8 mouse cellular contexts compared by ENCODE assay signal in genomic region chr6:47781091-47781968, GRCm38 (mm10). TPM values are rescaled to one million over a fixed set of nuclear protein-coding genes. Genes with fewer than 3 reads are reported as not detected.
A peak's percentile ranks its signal among the peaks of the same experiment; 100 is the strongest.
DNase-seq lines count a peak whose midpoint lies in the region; ATAC-seq and TF ChIP-seq lines count a peak whose summit lies in the region.

No protein-coding gene starts in this region.

- peak; percentile 36; the same call in 1 of the 2 replicates for ATAC-seq in common myeloid progenitor, adult 5-6 weeks (replicated peaks; ENCODE audit: low read depth, poor library complexity, severe bottlenecking)
- peak; percentile 72; the same call in 1 of the 2 replicates for ATAC-seq in lung, embryonic 15.5 days (ENCODE audit: borderline replicate concordance, extremely low read depth, low FRiP score, low TSS enrichment)

- DNase-seq in B cell, adult 2 months, result peak; percentile 69
- no peak for DNase-seq in ES-E14 (ENCODE audit: low read depth, low spot score)
- DNase-seq in heart, adult 9 months (ENCODE audit: low spot score in 2 of 2), result peak; percentile 55 to 74
- DNase-seq in kidney, adult 9 months, result peak; percentile 87
- no peak for DNase-seq in urinary bladder, postnatal 25 days (ENCODE audit: low spot score)

- TF ChIP-seq POLR2A in olfactory bulb, adult 2 months (IDR thresholded peaks at IDR 0.05; ENCODE audit: insufficient read depth, low read depth, low read length), result no peak

- no peaks in the 10 kb centered on the region for H3K27me3 ChIP-seq in lung, embryonic 15.5 days

- H3K9me3 ChIP-seq in ES-E14 (ENCODE audit: control insufficient read depth, insufficient read depth, low read depth, low read length), result no peaks in the 10 kb centered on the region
- no peaks in the 10 kb centered on the region for H3K9me3 ChIP-seq in lung, embryonic 15.5 days

- H3K27ac ChIP-seq in ES-E14 (ENCODE audit: insufficient read depth, low read depth, low read length, poor library complexity, severe bottlenecking), result no peak overlapping the region
- H3K27ac ChIP-seq in lung, embryonic 15.5 days, result peak overlapping the region; percentile 53
- peak overlapping the region; percentile 57 for H3K27ac ChIP-seq in olfactory bulb, adult 2 months (ENCODE audit: insufficient read depth, low read depth, low read length)

- no peaks in the 10 kb centered on the region for H3K36me3 ChIP-seq in ES-E14 (ENCODE audit: control insufficient read depth, insufficient read depth, low read length, poor library complexity, severe bottlenecking)
- no peaks in the 10 kb centered on the region for H3K36me3 ChIP-seq in lung, embryonic 15.5 days

- under 1% methylated on average over 21 of the region's 21 CpGs for WGBS in lung, embryonic 15.5 days
- WGBS in olfactory bulb, adult 2 months, result under 1% methylated on average over 21 of the region's 21 CpGs

- peak overlapping the region; percentile 52 for H3K4me2 ChIP-seq in lung, embryonic 15.5 days

- H3K4me1 ChIP-seq in ES-E14 (ENCODE audit: control insufficient read depth in 2 of 2, insufficient read depth in 2 of 2, low read length in 2 of 2, poor library complexity in 1 of 2), result no peaks in the 10 kb centered on the region; a peak in 1 of 4 replicates
- peaks cover 8% of the 10 kb centered on the region for H3K4me1 ChIP-seq in lung, embryonic 15.5 days
- no peaks in the 10 kb centered on the region for H3K4me1 ChIP-seq in olfactory bulb, adult 2 months (ENCODE audit: control insufficient read depth, insufficient read depth, low read length)

- in situ Hi-C loops in ES-E14 (cut with MboI; ENCODE audit: low sequenced_read_pairs in 2 of 2, unreplicated experiment in 2 of 2), result no loop called here

- no peak for TF ChIP-seq CTCF in olfactory bulb, adult 2 months (IDR thresholded peaks at IDR 0.05; ENCODE audit: insufficient read depth, low read depth, low read length)

- peak overlapping the region; percentile 67 to 85 for H3K4me3 ChIP-seq in ES-E14 (ENCODE audit: insufficient read depth in 1 of 2, low read depth in 1 of 2, low read length in 2 of 2, poor library complexity in 1 of 2, severe bottlenecking in 1 of 2)
- H3K4me3 ChIP-seq in lung, embryonic 15.5 days, result peak overlapping the region; percentile 55
- 0 out of 2 replicates have a peak overlapping the region, but pooled peaks have one; percentile 13 for H3K4me3 ChIP-seq in olfactory bulb, adult 2 months (ENCODE audit: insufficient read depth, low read depth, low read length)

- H3K9ac ChIP-seq in ES-E14 (ENCODE audit: insufficient read depth, low read depth, low read length, poor library complexity, severe bottlenecking), result peak overlapping the region; percentile 30; the same call in 1 of the 2 replicates
- peak overlapping the region; percentile 32 for H3K9ac ChIP-seq in lung, embryonic 15.5 days

TF ChIP-seq in ES-E14, 5 proteins besides CTCF, POLR2A, EP300 and RAD21:
- TF ChIP-seq CHD2 (IDR thresholded peaks at IDR 0.05; ENCODE audit: low read depth, low read length) (no peak), HCFC1 (IDR thresholded peaks at IDR 0.05; ENCODE audit: borderline replicate concordance, insufficient read depth, low read length) (0 out of 2 replicates have a peak, but pooled peaks have one; percentile 25), ZC3H11A (IDR thresholded peaks at IDR 0.05; ENCODE audit: borderline replicate concordance, low read depth, low read length) (no peak), MAFK (IDR thresholded peaks at IDR 0.05; ENCODE audit: insufficient read depth, low read depth, low read length) (peak; percentile 69), ZNF384 (IDR thresholded peaks at IDR 0.05; ENCODE audit: low read depth, low read length) (no peak)

RNA-seq across cellular contexts. Expression of gene Pdia4, which starts 31.9 kb away (rescaled TPM):
- 429 and 516 TPM in 2 replicates for total RNA-seq in ES-E14 (2012; rRNA removed)
- total RNA-seq in common myeloid progenitor, adult 5-6 weeks (2017), result 206 and 214 TPM in 2 replicates
- polyA plus RNA-seq in lung, embryonic 15.5 days (2015; fragmentation: Nextera tagmentation; extraction: Ambion mirVana), result 355 and 366 TPM in 2 replicates
- polyA plus RNA-seq in olfactory bulb, adult 2 months (2012; ENCODE audit: insufficient read depth, insufficient read length, low replicate concordance, missing spikeins), result not detected in 2 replicates

RNA-seq across cellular contexts. Expression of gene Zfp786, which starts 49.3 kb away (rescaled TPM):
- 2.0 and 2.2 TPM in 2 replicates for total RNA-seq in ES-E14 (2012; rRNA removed)
- total RNA-seq in common myeloid progenitor, adult 5-6 weeks (2017), result 2.2 and 3.2 TPM in 2 replicates
- polyA plus RNA-seq in lung, embryonic 15.5 days (2015; fragmentation: Nextera tagmentation; extraction: Ambion mirVana), result 3.5 and 3.6 TPM in 2 replicates
- not detected in 2 replicates for polyA plus RNA-seq in olfactory bulb, adult 2 months (2012; ENCODE audit: insufficient read depth, insufficient read length, low replicate concordance, missing spikeins)

RNA-seq across cellular contexts. Expression of gene Zfp398, which starts 54.1 kb away (rescaled TPM):
- 3.8 and 4.3 TPM in 2 replicates for total RNA-seq in ES-E14 (2012; rRNA removed)
- total RNA-seq in common myeloid progenitor, adult 5-6 weeks (2017), result 21.2 and 21.8 TPM in 2 replicates
- polyA plus RNA-seq in lung, embryonic 15.5 days (2015; fragmentation: Nextera tagmentation; extraction: Ambion mirVana), result 8.8 and 9.3 TPM in 2 replicates
- polyA plus RNA-seq in olfactory bulb, adult 2 months (2012; ENCODE audit: insufficient read depth, insufficient read length, low replicate concordance, missing spikeins), result not detected in 2 replicates

Comparison
In these comparisons a context has a peak if more than half of its experiments do, and no peak if none do; other contexts are left out.
1. DNase-seq: peak in B cell, adult 2 months (2 of 2), heart, adult 9 months (2 of 2) and kidney, adult 9 months (single experiment); none in ES-E14 (single experiment) and urinary bladder, postnatal 25 days (single experiment).
2. H3K4me3 ChIP-seq: peak in every context shown above with its lines; median percentile 76 in ES-E14; 55 in lung, embryonic 15.5 days; 13 in olfactory bulb, adult 2 months.